Comparison of ENCODE assay signal across 8 mouse cellular contexts in the genomic region with DNA sequence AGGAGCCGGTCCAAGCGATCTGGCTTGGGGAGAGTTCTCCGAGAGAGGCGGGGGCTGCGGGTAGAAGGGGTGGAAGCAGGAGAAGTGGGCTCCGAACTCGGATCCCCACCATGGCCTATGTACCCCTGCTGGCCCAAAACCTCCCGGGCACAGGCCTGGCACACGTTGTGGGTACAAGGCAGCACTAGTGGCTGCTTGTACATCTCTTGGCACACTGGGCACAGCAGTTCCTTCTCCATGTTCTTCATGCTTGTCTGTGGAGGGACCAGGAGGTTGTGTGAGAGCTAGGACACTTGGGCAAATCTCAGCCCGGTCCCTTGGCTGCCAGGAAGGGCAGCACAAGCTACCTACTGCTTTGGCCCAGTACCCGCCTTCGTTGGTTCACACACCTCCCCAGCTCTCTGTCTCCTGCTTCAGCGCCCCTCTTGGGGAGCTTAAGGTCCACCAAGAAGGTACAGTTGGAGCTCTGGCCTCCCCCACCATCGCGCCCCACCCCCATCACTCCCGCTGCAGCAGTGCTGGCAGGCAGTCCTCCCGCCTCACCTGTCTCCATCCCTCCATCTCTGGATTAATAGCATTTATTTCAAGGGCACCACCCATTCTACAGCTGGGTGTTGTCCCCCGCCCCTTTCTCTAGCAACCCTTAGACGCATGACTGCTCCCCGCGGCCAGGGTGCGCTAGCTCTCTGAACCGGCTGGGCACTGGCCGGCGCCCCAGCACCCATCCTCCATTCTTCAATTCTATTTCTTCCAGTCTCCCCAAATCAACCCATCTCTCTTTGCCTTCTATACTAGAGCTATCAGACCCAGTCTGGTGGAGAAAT. TPM values are rescaled to one million over a fixed set of nuclear protein-coding genes. Genes with fewer than 3 reads are reported as not detected.
A peak's percentile ranks its signal among the peaks of the same experiment; 100 is the strongest.
DNase-seq lines count a peak whose midpoint lies in the region; ATAC-seq and TF ChIP-seq lines count a peak whose summit lies in the region.

No protein-coding gene starts in this region.

- H3K27me3 ChIP-seq in forebrain, embryonic 16.5 days (replicated peaks; ENCODE audit: control insufficient read depth, insufficient read depth, low read length): no peaks in the 10 kb centered on the region
- H3K27me3 ChIP-seq in kidney, postnatal 0 days (ENCODE audit: insufficient read depth, low read length): no peaks in the 10 kb centered on the region
- H3K27me3 ChIP-seq in midbrain, embryonic 11.5 days (ENCODE audit: control insufficient read depth, insufficient read depth, low read length): no peaks in the 10 kb centered on the region; the same call in 1 of the 2 replicates

- peak overlapping the region; percentile 75 for H3K9ac ChIP-seq in forebrain, embryonic 16.5 days (replicated peaks; ENCODE audit: low read depth, low read length)
- peak overlapping the region; percentile 47; the same call in 1 of the 2 replicates for H3K9ac ChIP-seq in kidney, postnatal 0 days (ENCODE audit: low read depth, low read length)
- H3K9ac ChIP-seq in midbrain, embryonic 11.5 days (ENCODE audit: low read length): peak overlapping the region; percentile 66

- TF ChIP-seq CTCF in kidney, postnatal 0 days (IDR thresholded peaks at IDR 0.05; ENCODE audit: low read depth): peak; percentile 44; the same call in 1 of the 2 replicates

- peak overlapping the region; percentile 97 for H3K4me2 ChIP-seq in forebrain, embryonic 16.5 days (ENCODE audit: low read length)
- H3K4me2 ChIP-seq in kidney, postnatal 0 days (ENCODE audit: low read length): peak overlapping the region; percentile 80
- H3K4me2 ChIP-seq in midbrain, embryonic 11.5 days: peak overlapping the region; percentile 85

- WGBS in forebrain, embryonic 16.5 days: 9% methylated on average over 25 of the region's 25 CpGs
- 18% methylated on average over 25 of the region's 25 CpGs for WGBS in kidney, postnatal 0 days
- 11% methylated on average over 25 of the region's 25 CpGs for WGBS in midbrain, embryonic 11.5 days

- H3K4me1 ChIP-seq in forebrain, embryonic 16.5 days (replicated peaks; ENCODE audit: control insufficient read depth, insufficient read depth, low read length): peaks cover 41% of the 10 kb centered on the region
- peaks cover 15% of the 10 kb centered on the region for H3K4me1 ChIP-seq in kidney, postnatal 0 days (replicated peaks; ENCODE audit: insufficient read depth, low read length)
- H3K4me1 ChIP-seq in midbrain, embryonic 11.5 days (ENCODE audit: control insufficient read depth, insufficient read depth, low read length): peaks cover 30% of the 10 kb centered on the region

- peak overlapping the region; percentile 96 for H3K27ac ChIP-seq in forebrain, embryonic 16.5 days (ENCODE audit: low read length)
- H3K27ac ChIP-seq in kidney, postnatal 0 days: peak overlapping the region; percentile 36; the same call in 1 of the 2 replicates
- peak overlapping the region; percentile 53 for H3K27ac ChIP-seq in midbrain, embryonic 11.5 days (ENCODE audit: low read depth, low read length)

- H3K9me3 ChIP-seq in forebrain, embryonic 16.5 days (ENCODE audit: control insufficient read depth, low read length): no peaks in the 10 kb centered on the region
- no peaks in the 10 kb centered on the region for H3K9me3 ChIP-seq in kidney, postnatal 0 days (replicated peaks; ENCODE audit: low read length)
- H3K9me3 ChIP-seq in midbrain, embryonic 11.5 days (ENCODE audit: control insufficient read depth, low read length): no peaks in the 10 kb centered on the region

- peak; percentile 55 to 66 for DNase-seq in layer of hippocampus, postnatal 10 days (ENCODE audit: low spot score in 2 of 2)
- no peak for DNase-seq in layer of hippocampus, adult 18-20 months (ENCODE audit: low spot score in 2 of 2)
- peak; percentile 34 for DNase-seq in T-cell, adult 2 months (ENCODE audit: low spot score)
- peak; percentile 66 for DNase-seq in kidney, postnatal 0 days (ENCODE audit: low spot score)
- peak; percentile 92 for DNase-seq in midbrain, embryonic 11.5 days (ENCODE audit: low spot score, missing footprints)
- no peak for DNase-seq in gastrocnemius, adult 18-20 months (ENCODE audit: low spot score)

- H3K36me3 ChIP-seq in forebrain, embryonic 16.5 days (ENCODE audit: control insufficient read depth, insufficient read depth): peaks cover 13% of the 10 kb centered on the region
- H3K36me3 ChIP-seq in kidney, postnatal 0 days (ENCODE audit: insufficient read depth, low read length): no peaks in the 10 kb centered on the region
- H3K36me3 ChIP-seq in midbrain, embryonic 11.5 days (ENCODE audit: control insufficient read depth, insufficient read depth, low read length): no peaks in the 10 kb centered on the region

- peak; percentile 14 for ATAC-seq in forebrain, embryonic 16.5 days
- 0 out of 2 replicates have a peak, but pooled peaks have one; percentile 12 for ATAC-seq in kidney, postnatal 0 days (replicated peaks; ENCODE audit: low FRiP score, low read depth)
- peak; percentile 38 for ATAC-seq in midbrain, embryonic 11.5 days (ENCODE audit: low FRiP score)
- ATAC-seq in activated CD4-positive, CD25-positive, alpha-beta regulatory T cell, adult 4 months: no peak

- H3K4me3 ChIP-seq in forebrain, embryonic 16.5 days (replicated peaks; ENCODE audit: low read length): peak overlapping the region; percentile 83
- H3K4me3 ChIP-seq in kidney, postnatal 0 days (replicated peaks; ENCODE audit: low read depth, low read length): peak overlapping the region; percentile 34
- peak overlapping the region; percentile 80 for H3K4me3 ChIP-seq in midbrain, embryonic 11.5 days (ENCODE audit: low read depth, low read length)

RNA-seq across cellular contexts. Expression of gene Krtcap2, which starts 1.4 kb away (rescaled TPM):
- 10 to 100 TPM; 72.8 to 95.1 TPM for total RNA-seq in layer of hippocampus, postnatal 10 days (2021)
- total RNA-seq in layer of hippocampus, adult 18-20 months (2021): 10 to 100 TPM; 78.0 to 81.3 TPM
- 187 and 195 TPM in 2 replicates for polyA plus RNA-seq in forebrain, embryonic 16.5 days (2015; fragmentation: Nextera tagmentation; extraction: Ambion mirVana)
- 328 and 371 TPM in 2 replicates for polyA plus RNA-seq in kidney, postnatal 0 days (2015; fragmentation: Nextera tagmentation; extraction: Ambion mirVana)
- polyA plus RNA-seq in midbrain, embryonic 11.5 days (2014; fragmentation: Nextera tagmentation; extraction: Ambion mirVana): 261 and 270 TPM in 2 replicates
- polyA plus RNA-seq in activated CD4-positive, CD25-positive, alpha-beta regulatory T cell, adult 4 months (2017; shearing (Covaris generic)): 100 to 1,000 TPM; 275 to 319 TPM
- 10 to 100 TPM; 70.2 to 74.5 TPM for total RNA-seq in gastrocnemius, adult 18-20 months (2021)

RNA-seq across cellular contexts. Expression of gene Trim46, which starts 1.7 kb away (rescaled TPM):
- total RNA-seq in layer of hippocampus, postnatal 10 days (2021): 100 to 1,000 TPM; 101 to 112 TPM
- total RNA-seq in layer of hippocampus, adult 18-20 months (2021): 10 to 100 TPM; 83.1 to 86.0 TPM
- polyA plus RNA-seq in forebrain, embryonic 16.5 days (2015; fragmentation: Nextera tagmentation; extraction: Ambion mirVana): 62.5 and 76.1 TPM in 2 replicates
- polyA plus RNA-seq in kidney, postnatal 0 days (2015; fragmentation: Nextera tagmentation; extraction: Ambion mirVana): 2.7 and 3.7 TPM in 2 replicates
- 7.1 and 8.5 TPM in 2 replicates for polyA plus RNA-seq in midbrain, embryonic 11.5 days (2014; fragmentation: Nextera tagmentation; extraction: Ambion mirVana)
- 1 to 10 TPM; 2.1 to 3.4 TPM for polyA plus RNA-seq in activated CD4-positive, CD25-positive, alpha-beta regulatory T cell, adult 4 months (2017; shearing (Covaris generic))
- total RNA-seq in gastrocnemius, adult 18-20 months (2021): under 1 TPM; 0.14 to 0.31 TPM

RNA-seq across cellular contexts. Expression of gene Dpm3, which starts 14.8 kb away (rescaled TPM):
- 10 to 100 TPM; 53.3 to 66.3 TPM for total RNA-seq in layer of hippocampus, postnatal 10 days (2021)
- 10 to 100 TPM; 64.2 to 66.9 TPM for total RNA-seq in layer of hippocampus, adult 18-20 months (2021)
- polyA plus RNA-seq in forebrain, embryonic 16.5 days (2015; fragmentation: Nextera tagmentation; extraction: Ambion mirVana): 67.0 and 73.5 TPM in 2 replicates
- polyA plus RNA-seq in kidney, postnatal 0 days (2015; fragmentation: Nextera tagmentation; extraction: Ambion mirVana): 148 and 182 TPM in 2 replicates
- 83.0 and 87.2 TPM in 2 replicates for polyA plus RNA-seq in midbrain, embryonic 11.5 days (2014; fragmentation: Nextera tagmentation; extraction: Ambion mirVana)
- 100 to 1,000 TPM; 124 to 160 TPM for polyA plus RNA-seq in activated CD4-positive, CD25-positive, alpha-beta regulatory T cell, adult 4 months (2017; shearing (Covaris generic))
- 10 to 100 TPM; 22.6 to 24.3 TPM for total RNA-seq in gastrocnemius, adult 18-20 months (2021)

RNA-seq across cellular contexts. Expression of gene Muc1, which starts 15.5 kb away (rescaled TPM):
- total RNA-seq in layer of hippocampus, postnatal 10 days (2021): under 1 TPM; 0.66 to 0.89 TPM
- total RNA-seq in layer of hippocampus, adult 18-20 months (2021): under 1 TPM; 0.71 to 0.84 TPM
- polyA plus RNA-seq in forebrain, embryonic 16.5 days (2015; fragmentation: Nextera tagmentation; extraction: Ambion mirVana): 1.6 and 1.7 TPM in 2 replicates
- polyA plus RNA-seq in kidney, postnatal 0 days (2015; fragmentation: Nextera tagmentation; extraction: Ambion mirVana): 42.8 and 49.5 TPM in 2 replicates
- polyA plus RNA-seq in midbrain, embryonic 11.5 days (2014; fragmentation: Nextera tagmentation; extraction: Ambion mirVana): 2.7 and 4.4 TPM in 2 replicates
- under 1 TPM; 0.88 to 0.97 TPM for polyA plus RNA-seq in activated CD4-positive, CD25-positive, alpha-beta regulatory T cell, adult 4 months (2017; shearing (Covaris generic))
- under 1 TPM; 0.18 to 0.40 TPM for total RNA-seq in gastrocnemius, adult 18-20 months (2021)

RNA-seq across cellular contexts. Expression of gene Mtx1, which starts 17.5 kb away (rescaled TPM):
- total RNA-seq in layer of hippocampus, postnatal 10 days (2021): 100 to 1,000 TPM in 1 of 2 experiments, 10 to 100 TPM in 1; 92.8 to 109 TPM
- total RNA-seq in layer of hippocampus, adult 18-20 months (2021): 10 to 100 TPM; 84.9 to 91.6 TPM
- 180 and 183 TPM in 2 replicates for polyA plus RNA-seq in forebrain, embryonic 16.5 days (2015; fragmentation: Nextera tagmentation; extraction: Ambion mirVana)
- polyA plus RNA-seq in kidney, postnatal 0 days (2015; fragmentation: Nextera tagmentation; extraction: Ambion mirVana): 200 and 218 TPM in 2 replicates
- 174 and 179 TPM in 2 replicates for polyA plus RNA-seq in midbrain, embryonic 11.5 days (2014; fragmentation: Nextera tagmentation; extraction: Ambion mirVana)
- polyA plus RNA-seq in activated CD4-positive, CD25-positive, alpha-beta regulatory T cell, adult 4 months (2017; shearing (Covaris generic)): 100 to 1,000 TPM in 1 of 2 experiments, 10 to 100 TPM in 1; 90.7 to 112 TPM
- total RNA-seq in gastrocnemius, adult 18-20 months (2021): 10 to 100 TPM; 45.4 to 46.7 TPM

Comparison
In these comparisons a context has a peak if more than half of its experiments do, and no peak if none do; other contexts are left out.
1. DNase-seq: peak in layer of hippocampus, postnatal 10 days (2 of 2), T-cell, adult 2 months (single experiment), kidney, postnatal 0 days (single experiment) and midbrain, embryonic 11.5 days (single experiment); none in layer of hippocampus, adult 18-20 months (0 of 2) and gastrocnemius, adult 18-20 months (single experiment).
2. H3K27ac ChIP-seq: peak in every context shown above with its lines; median percentile 96 in forebrain, embryonic 16.5 days; 53 in midbrain, embryonic 11.5 days; 36 in kidney, postnatal 0 days.
3. Peak in every context shown above with its lines, with median percentiles within 50 percentile points of each other: H3K4me2 ChIP-seq, H3K4me3 ChIP-seq and H3K9ac ChIP-seq.